Comparison of ENCODE assay signal across 11 mouse cellular contexts in genomic region chr10:94107168-94107567, GRCm38 (mm10). TPM values are rescaled to one million over a fixed set of nuclear protein-coding genes. Genes with fewer than 3 reads are reported as not detected.
DNase-seq lines count a peak whose midpoint lies in the region; ATAC-seq and TF ChIP-seq lines count a peak whose summit lies in the region.
"Had no signal": no experiment of that assay in that cellular context is flagged by ENCODE, and none has a peak within 500 bp of the region (broad histone marks: within the 10 kb centered on the region; RNA-seq: fewer than 3 reads in every experiment).

No protein-coding gene starts in this region.

- 0 out of 2 replicates have a peak, but pooled peaks have one; percentile 36 for ATAC-seq in intestine, postnatal 0 days
- ATAC-seq in intestine, embryonic 16.5 days, result no peak
- peak; percentile 55 for ATAC-seq in heart, embryonic 15.5 days (replicated peaks; ENCODE audit: insufficient number of reproducible peaks, insufficient read depth, low FRiP score, low read depth)
- peak; percentile 91 for ATAC-seq in megakaryocyte progenitor cell, adult 5-6 weeks (replicated peaks; ENCODE audit: poor library complexity)
- ATAC-seq in midbrain, postnatal 0 days (ENCODE audit: low FRiP score), result no peak
- no peak for ATAC-seq in erythroblast, adult 5-6 weeks (replicated peaks; ENCODE audit: low FRiP score, poor library complexity, severe bottlenecking)

- TF ChIP-seq CTCF in intestine, postnatal 0 days (IDR thresholded peaks at IDR 0.05; ENCODE audit: low read depth), result no peak
- TF ChIP-seq CTCF in midbrain, postnatal 0 days (IDR thresholded peaks at IDR 0.05), result no peak

- peak; percentile 56 to 78 for DNase-seq in kidney, postnatal 36 days
- DNase-seq in right cerebral cortex, adult 2 months (ENCODE audit: low spot score in 2 of 2), result no peak
- DNase-seq in midbrain, postnatal 0 days (ENCODE audit: low spot score), result no peak
- DNase-seq: left cerebral cortex, postnatal 4 days; right cerebral cortex, postnatal 25 days had no signal

- H3K9me3 ChIP-seq in intestine, postnatal 0 days (ENCODE audit: control insufficient read depth), result no peaks in the 10 kb centered on the region
- no peaks in the 10 kb centered on the region for H3K9me3 ChIP-seq in intestine, embryonic 16.5 days (ENCODE audit: control insufficient read depth, low read length)
- no peaks in the 10 kb centered on the region for H3K9me3 ChIP-seq in heart, embryonic 15.5 days (replicated peaks)
- no peaks in the 10 kb centered on the region for H3K9me3 ChIP-seq in midbrain, postnatal 0 days (ENCODE audit: low read length)
- H3K9me3 ChIP-seq: embryonic facial prominence, embryonic 12.5 days had no signal

- H3K27me3 ChIP-seq in intestine, postnatal 0 days (replicated peaks; ENCODE audit: control insufficient read depth, insufficient read depth, low read length), result no peaks in the 10 kb centered on the region
- H3K27me3 ChIP-seq in intestine, embryonic 16.5 days (replicated peaks; ENCODE audit: control insufficient read depth, insufficient read depth, low read length), result no peaks in the 10 kb centered on the region
- H3K27me3 ChIP-seq in heart, embryonic 15.5 days, result no peaks in the 10 kb centered on the region
- H3K27me3 ChIP-seq in midbrain, postnatal 0 days (ENCODE audit: insufficient read depth, low read length), result no peaks in the 10 kb centered on the region
- H3K27me3 ChIP-seq: embryonic facial prominence, embryonic 12.5 days had no signal

- no peak overlapping the region for H3K9ac ChIP-seq in intestine, postnatal 0 days (ENCODE audit: low read depth, low read length)
- no peak overlapping the region for H3K9ac ChIP-seq in intestine, embryonic 16.5 days (ENCODE audit: low read depth, low read length)
- H3K9ac ChIP-seq in heart, embryonic 15.5 days, result no peak overlapping the region
- H3K9ac ChIP-seq in midbrain, postnatal 0 days (replicated peaks; ENCODE audit: low read length, poor library complexity, severe bottlenecking), result no peak overlapping the region
- H3K9ac ChIP-seq: embryonic facial prominence, embryonic 12.5 days had no signal

- no peaks in the 10 kb centered on the region for H3K4me1 ChIP-seq in intestine, postnatal 0 days (replicated peaks; ENCODE audit: control insufficient read depth, insufficient read depth, low read length)
- H3K4me1 ChIP-seq in intestine, embryonic 16.5 days (ENCODE audit: control insufficient read depth, insufficient read depth, low read length), result no peaks in the 10 kb centered on the region
- peaks cover 2% of the 10 kb centered on the region; the same call in 1 of the 2 replicates for H3K4me1 ChIP-seq in heart, embryonic 15.5 days (replicated peaks)
- no peaks in the 10 kb centered on the region for H3K4me1 ChIP-seq in midbrain, postnatal 0 days (ENCODE audit: insufficient read depth, low read length)

- peaks cover 7% of the 10 kb centered on the region; the same call in 1 of the 2 replicates for H3K36me3 ChIP-seq in intestine, postnatal 0 days (ENCODE audit: control insufficient read depth, insufficient read depth)
- H3K36me3 ChIP-seq in intestine, embryonic 16.5 days (ENCODE audit: control insufficient read depth, insufficient read depth, low read length), result no peaks in the 10 kb centered on the region
- no peaks in the 10 kb centered on the region for H3K36me3 ChIP-seq in heart, embryonic 15.5 days
- no peaks in the 10 kb centered on the region for H3K36me3 ChIP-seq in midbrain, postnatal 0 days (ENCODE audit: insufficient read depth, low read length)
- H3K36me3 ChIP-seq: embryonic facial prominence, embryonic 12.5 days had no signal

- H3K4me2 ChIP-seq in intestine, postnatal 0 days (replicated peaks; ENCODE audit: low read depth), result no peak overlapping the region
- no peak overlapping the region for H3K4me2 ChIP-seq in intestine, embryonic 16.5 days (ENCODE audit: low read depth, low read length)
- no peak overlapping the region for H3K4me2 ChIP-seq in heart, embryonic 15.5 days
- no peak overlapping the region for H3K4me2 ChIP-seq in midbrain, postnatal 0 days (ENCODE audit: low read depth, low read length, poor library complexity, severe bottlenecking)
- H3K4me2 ChIP-seq: embryonic facial prominence, embryonic 12.5 days had no signal

- 0 out of 2 replicates have a peak overlapping the region, but pooled peaks have one; percentile 22 for H3K27ac ChIP-seq in intestine, postnatal 0 days (ENCODE audit: low read depth, low read length)
- H3K27ac ChIP-seq in intestine, embryonic 16.5 days (ENCODE audit: low read length), result no peak overlapping the region
- H3K27ac ChIP-seq in heart, embryonic 15.5 days, result peak overlapping the region; percentile 55
- no peak overlapping the region for H3K27ac ChIP-seq in midbrain, postnatal 0 days (ENCODE audit: low read depth, low read length)
- H3K27ac ChIP-seq: embryonic facial prominence, embryonic 12.5 days had no signal

- H3K4me3 ChIP-seq in intestine, postnatal 0 days (ENCODE audit: low read depth, low read length), result no peak overlapping the region
- no peak overlapping the region for H3K4me3 ChIP-seq in intestine, embryonic 16.5 days (ENCODE audit: low read length)
- no peak overlapping the region for H3K4me3 ChIP-seq in heart, embryonic 15.5 days
- H3K4me3 ChIP-seq in midbrain, postnatal 0 days (ENCODE audit: low read depth, low read length), result no peak overlapping the region
- H3K4me3 ChIP-seq: embryonic facial prominence, embryonic 12.5 days had no signal

- 21% methylated on average over 4 of the region's 4 CpGs for WGBS in intestine, postnatal 0 days
- WGBS in intestine, embryonic 16.5 days, result 41% methylated on average over 4 of the region's 4 CpGs
- WGBS in heart, embryonic 15.5 days, result 38% methylated on average over 4 of the region's 4 CpGs
- WGBS in midbrain, postnatal 0 days, result 75% methylated on average over 4 of the region's 4 CpGs

RNA-seq across cellular contexts. Expression of gene Nr2c1, which starts 40.7 kb away (rescaled TPM):
- polyA plus RNA-seq in intestine, postnatal 0 days (2015; fragmentation: Nextera tagmentation; extraction: Ambion mirVana), result 3.8 and 4.2 TPM in 2 replicates
- 8.8 and 10.4 TPM in 2 replicates for polyA plus RNA-seq in intestine, embryonic 16.5 days (2015; fragmentation: Nextera tagmentation; extraction: Ambion mirVana)
- polyA plus RNA-seq in heart, embryonic 15.5 days (2015; fragmentation: Nextera tagmentation; extraction: Ambion mirVana), result 4.7 and 5.7 TPM in 2 replicates
- total RNA-seq in megakaryocyte progenitor cell, adult 5-6 weeks (2015), result 10.9 and 11.2 TPM in 2 replicates
- total RNA-seq in megakaryocyte progenitor cell, adult 5-6 weeks (2017), result 5.0 and 6.2 TPM in 2 replicates
- total RNA-seq in midbrain, postnatal 0 days (2014; rRNA removed), result 4.9 and 7.8 TPM in 2 replicates
- polyA plus RNA-seq in midbrain, postnatal 0 days (2015; fragmentation: Nextera tagmentation; extraction: Ambion mirVana), result 3.3 and 3.9 TPM in 2 replicates
- 0.38 and 3.6 TPM in 2 replicates for total RNA-seq in erythroblast, adult 5-6 weeks (2015; ENCODE audit: low replicate concordance)
- total RNA-seq in erythroblast, adult 5-6 weeks (2017; ENCODE audit: low replicate concordance), result 1.1 and 2.8 TPM in 2 replicates

Comparison
In these comparisons a context has a peak if more than half of its experiments do, and no peak if none do; other contexts are left out.
1. ATAC-seq: peak in intestine, postnatal 0 days (single experiment), heart, embryonic 15.5 days (single experiment) and megakaryocyte progenitor cell, adult 5-6 weeks (single experiment); none in intestine, embryonic 16.5 days (single experiment), midbrain, postnatal 0 days (single experiment) and erythroblast, adult 5-6 weeks (single experiment).
2. H3K27ac ChIP-seq: peak in intestine, postnatal 0 days (single experiment) and heart, embryonic 15.5 days (single experiment); none in intestine, embryonic 16.5 days (single experiment) and midbrain, postnatal 0 days (single experiment).
3. DNase-seq: peak in kidney, postnatal 36 days (2 of 2); none in right cerebral cortex, adult 2 months (0 of 2) and midbrain, postnatal 0 days (single experiment).